Mouse (Mus musculus): Measurements from ENCODE around the gene Necab2. TPM values are rescaled to one million over a fixed set of nuclear protein-coding genes. Genes with fewer than 3 reads are reported as not detected.

Necab2 gene
- polyA plus RNA-seq, 1 experiment from 2014 or later: 1.1 TPM

DNA sequence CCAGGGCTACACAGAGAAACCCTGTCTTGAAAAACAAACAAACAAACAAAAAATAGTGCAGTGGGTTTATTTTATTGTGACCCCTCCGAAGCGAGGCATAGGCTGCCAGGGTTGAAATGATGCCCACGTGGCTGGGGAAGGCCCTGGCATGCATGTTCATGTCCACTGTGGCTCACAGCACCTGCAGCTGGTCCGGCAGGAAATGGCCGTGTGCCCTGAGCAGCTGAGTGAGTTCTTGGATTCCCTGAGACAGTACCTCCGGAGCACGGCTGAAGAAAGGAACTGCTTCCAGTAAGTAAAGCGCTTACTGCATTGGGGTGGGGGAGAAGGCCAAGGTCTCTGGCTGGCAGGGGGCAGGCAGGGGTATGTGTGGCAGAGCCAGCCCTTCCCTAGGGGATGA is 21.6 kb downstream of the Necab2 start:
- H3K9ac ChIP-seq (ENCODE audit: low read depth, low read length): no peak overlapping the region
- H3K36me3 ChIP-seq (ENCODE audit: control insufficient read depth, insufficient read depth, low read length): no peaks in the 10 kb centered on the region
- no peaks in the 10 kb centered on the region for H3K9me3 ChIP-seq (ENCODE audit: control insufficient read depth, low read length)
- no peak overlapping the region for H3K27ac ChIP-seq (ENCODE audit: low read depth, low read length)
- H3K27me3 ChIP-seq (replicated peaks; ENCODE audit: control insufficient read depth, insufficient read depth, low read length): peaks cover 41% of the 10 kb centered on the region
- ATAC-seq (replicated peaks; ENCODE audit: low FRiP score) (no peak), DNase-seq (ENCODE audit: low spot score) (no peak)
- H3K4me1 ChIP-seq (replicated peaks; ENCODE audit: control insufficient read depth, insufficient read depth, low read length): peaks cover 5% of the 10 kb centered on the region; the same call in 1 of the 2 replicates
- no peak overlapping the region for H3K4me2 ChIP-seq
- 86% methylated on average over 8 of the region's 8 CpGs for WGBS
- H3K4me3 ChIP-seq (ENCODE audit: low read depth, low read length): no peak overlapping the region

DNA sequence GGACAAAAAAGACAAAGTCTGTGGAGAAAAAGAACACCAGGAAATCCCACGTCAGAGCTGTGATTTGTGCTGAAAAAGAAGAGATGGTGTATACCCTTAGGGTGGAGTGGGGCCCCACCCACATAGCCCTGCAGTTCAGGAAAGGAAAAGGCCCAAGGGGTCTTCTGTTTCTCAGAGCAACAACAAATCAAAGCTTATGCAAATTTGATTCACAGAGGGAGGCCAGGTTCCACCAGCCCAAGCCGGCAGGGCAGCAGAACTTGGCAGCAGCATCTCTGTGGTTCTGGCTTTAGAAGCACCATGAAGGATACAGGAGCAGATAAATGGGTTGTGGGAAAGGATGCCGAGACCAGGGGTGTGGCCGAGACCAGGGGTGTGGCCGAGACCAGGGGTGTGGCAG is 32.2 kb downstream of the Necab2 start:
- no peak overlapping the region for H3K9ac ChIP-seq (ENCODE audit: low read depth, low read length)
- 23% methylated on average over 5 of the region's 5 CpGs for WGBS
- no peaks in the 10 kb centered on the region for H3K36me3 ChIP-seq (ENCODE audit: control insufficient read depth, insufficient read depth, low read length)
- H3K4me1 ChIP-seq (replicated peaks; ENCODE audit: control insufficient read depth, insufficient read depth, low read length): no peaks in the 10 kb centered on the region
- H3K4me2 ChIP-seq: no peak overlapping the region
- H3K27me3 ChIP-seq (replicated peaks; ENCODE audit: control insufficient read depth, insufficient read depth, low read length): no peaks in the 10 kb centered on the region; the same call in 1 of the 2 replicates
- no peak overlapping the region for H3K4me3 ChIP-seq (ENCODE audit: low read depth, low read length)
- H3K27ac ChIP-seq (ENCODE audit: low read depth, low read length): no peak overlapping the region
- no peak for ATAC-seq (replicated peaks; ENCODE audit: low FRiP score)
- DNase-seq (ENCODE audit: low spot score): no peak
- no peaks in the 10 kb centered on the region for H3K9me3 ChIP-seq (ENCODE audit: control insufficient read depth, low read length)

DNA sequence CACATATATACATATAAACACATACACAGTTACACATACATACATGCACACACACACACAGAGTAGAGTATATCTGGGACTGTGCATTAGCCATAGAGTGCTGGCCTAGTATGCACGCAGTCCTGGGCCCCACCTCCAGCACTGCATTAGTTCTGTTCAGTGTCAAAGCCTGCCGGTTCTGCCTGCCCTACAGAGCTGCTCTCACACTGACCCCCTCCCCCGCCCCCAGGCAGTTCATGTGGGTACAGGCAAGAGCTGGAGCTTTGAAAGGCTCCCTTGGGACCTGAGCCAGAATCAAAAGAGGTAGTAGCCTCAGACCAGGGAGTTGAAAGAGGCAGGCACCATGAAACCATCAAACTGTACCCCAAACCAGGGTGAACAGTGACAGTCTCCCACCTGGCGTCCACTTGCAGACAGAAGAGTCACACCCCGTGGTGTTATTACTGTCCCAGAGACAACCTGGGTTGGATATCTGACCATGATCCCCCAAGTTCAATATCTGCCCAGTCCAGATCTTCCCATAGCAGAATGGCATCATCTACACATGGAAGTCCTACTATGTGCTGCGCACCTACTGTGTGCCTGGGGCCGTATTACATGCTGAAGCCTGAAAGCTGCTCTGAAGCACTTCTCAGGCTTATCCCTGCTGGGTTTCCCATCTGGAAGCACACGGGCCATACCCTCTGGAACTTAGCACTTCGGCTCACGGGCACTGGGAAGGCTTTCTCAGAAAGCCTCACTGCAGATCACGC is 37.8 kb downstream of the Necab2 start:
- ATAC-seq (replicated peaks; ENCODE audit: low FRiP score): no peak
- Histone ChIP-seq H3K27ac (ENCODE audit: low read depth, low read length) (no peak overlapping the region), H3K4me2 (no peak overlapping the region), H3K27me3 (replicated peaks; ENCODE audit: control insufficient read depth, insufficient read depth, low read length) (0 out of 2 replicates have a peak, but pooled peaks cover 2% of the 10 kb centered on the region), H3K4me3 (ENCODE audit: low read depth, low read length) (no peak overlapping the region), H3K9me3 (ENCODE audit: control insufficient read depth, low read length) (no peaks in the 10 kb centered on the region), H3K9ac (ENCODE audit: low read depth, low read length) (no peak overlapping the region), H3K4me1 (replicated peaks; ENCODE audit: control insufficient read depth, insufficient read depth, low read length) (no peaks in the 10 kb centered on the region; the same call in 1 of the 2 replicates), H3K36me3 (ENCODE audit: control insufficient read depth, insufficient read depth, low read length) (no peaks in the 10 kb centered on the region)
- no peak for DNase-seq (ENCODE audit: low spot score)
- WGBS: 76% methylated on average over 11 of the region's 11 CpGs

DNA sequence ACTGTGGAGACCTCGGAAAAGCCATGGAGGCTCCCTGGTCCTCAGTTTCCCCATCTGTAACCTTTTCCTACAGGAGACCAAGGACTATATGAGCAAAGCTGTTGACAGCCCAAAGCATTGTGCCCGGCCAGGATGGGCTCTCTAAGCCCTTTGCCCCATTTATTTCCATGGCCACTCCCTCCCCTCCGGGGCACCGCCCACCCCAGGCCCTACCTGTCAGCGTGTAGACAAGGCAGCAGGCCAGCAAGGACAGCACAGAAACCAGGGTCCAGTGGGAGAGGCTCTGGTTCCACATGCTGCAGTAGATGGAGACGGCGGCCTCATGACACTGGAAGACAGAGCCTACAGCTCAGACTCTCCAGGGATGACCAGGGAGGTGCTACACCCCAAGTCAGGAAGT is 40.6 kb downstream of the Necab2 start:
- DNase-seq (ENCODE audit: low spot score) (no peak), ATAC-seq (replicated peaks; ENCODE audit: low FRiP score) (no peak)
- H3K9ac ChIP-seq (ENCODE audit: low read depth, low read length): no peak overlapping the region
- no peaks in the 10 kb centered on the region for H3K9me3 ChIP-seq (ENCODE audit: control insufficient read depth, low read length)
- H3K36me3 ChIP-seq (ENCODE audit: control insufficient read depth, insufficient read depth, low read length): no peaks in the 10 kb centered on the region
- H3K27me3 ChIP-seq (replicated peaks; ENCODE audit: control insufficient read depth, insufficient read depth, low read length): peaks cover 4% of the 10 kb centered on the region; the same call in 1 of the 2 replicates
- H3K27ac ChIP-seq (ENCODE audit: low read depth, low read length): no peak overlapping the region
- WGBS: 67% methylated on average over 7 of the region's 7 CpGs
- H3K4me1 ChIP-seq (replicated peaks; ENCODE audit: control insufficient read depth, insufficient read depth, low read length): peaks cover 10% of the 10 kb centered on the region
- no peak overlapping the region for H3K4me3 ChIP-seq (ENCODE audit: low read depth, low read length)
- no peak overlapping the region for H3K4me2 ChIP-seq

DNA sequence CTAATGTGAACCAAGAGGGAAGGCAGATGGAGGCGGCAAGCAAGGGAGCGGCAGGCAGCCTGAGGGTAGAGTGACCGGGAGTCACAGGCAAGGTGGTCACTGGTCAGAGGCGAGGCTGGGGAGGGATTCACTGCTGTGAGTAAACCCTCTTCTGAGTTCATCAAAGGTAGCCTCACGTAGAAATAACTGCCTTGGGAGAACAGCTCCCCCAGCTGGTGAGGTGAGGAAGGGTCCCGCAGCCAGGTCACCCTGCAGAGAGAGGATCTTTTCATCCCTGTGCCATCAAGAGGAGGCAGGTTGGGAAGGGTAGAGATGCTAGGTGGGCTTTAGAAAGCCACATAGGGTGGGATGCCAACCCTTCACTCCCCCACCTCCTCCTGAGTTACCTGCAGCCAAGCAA is 50.3 kb downstream of the Necab2 start:
- H3K4me3 ChIP-seq (ENCODE audit: low read depth, low read length): no peak overlapping the region
- no peak overlapping the region for H3K27ac ChIP-seq (ENCODE audit: low read depth, low read length)
- no peaks in the 10 kb centered on the region for H3K36me3 ChIP-seq (ENCODE audit: control insufficient read depth, insufficient read depth, low read length)
- no peaks in the 10 kb centered on the region for H3K4me1 ChIP-seq (replicated peaks; ENCODE audit: control insufficient read depth, insufficient read depth, low read length)
- H3K4me2 ChIP-seq: no peak overlapping the region
- no peaks in the 10 kb centered on the region for H3K9me3 ChIP-seq (ENCODE audit: control insufficient read depth, low read length)
- no peak overlapping the region for H3K9ac ChIP-seq (ENCODE audit: low read depth, low read length)
- DNase-seq (ENCODE audit: low spot score) (no peak), ATAC-seq (replicated peaks; ENCODE audit: low FRiP score) (no peak)
- peaks cover 18% of the 10 kb centered on the region for H3K27me3 ChIP-seq (replicated peaks; ENCODE audit: control insufficient read depth, insufficient read depth, low read length)
- 26% methylated on average over 6 of the region's 6 CpGs for WGBS

DNA sequence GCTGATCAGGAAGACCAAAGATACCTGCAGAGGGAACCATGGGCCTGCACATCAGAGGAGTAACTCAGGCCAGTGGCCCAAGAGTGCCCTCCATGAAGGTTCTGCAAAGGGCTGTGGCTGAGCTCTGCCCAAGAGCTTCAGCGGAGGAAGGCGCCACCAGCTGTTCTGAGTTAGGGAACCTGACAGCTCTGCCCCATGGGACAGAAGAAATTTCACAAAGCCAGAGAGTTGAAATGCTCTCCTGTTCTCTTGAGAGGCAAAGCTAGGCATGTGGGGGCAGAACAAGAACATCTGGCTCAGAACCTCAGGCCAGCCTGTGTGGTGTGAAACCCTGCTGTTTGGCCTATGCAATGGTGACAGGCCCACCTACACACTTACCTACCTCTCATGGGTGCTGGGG is 53.3 kb downstream of the Necab2 start:
- Histone ChIP-seq H3K27ac (ENCODE audit: low read depth, low read length) (no peak overlapping the region), H3K9me3 (ENCODE audit: control insufficient read depth, low read length) (no peaks in the 10 kb centered on the region), H3K4me1 (replicated peaks; ENCODE audit: control insufficient read depth, insufficient read depth, low read length) (no peaks in the 10 kb centered on the region), H3K4me3 (ENCODE audit: low read depth, low read length) (no peak overlapping the region), H3K9ac (ENCODE audit: low read depth, low read length) (no peak overlapping the region), H3K36me3 (ENCODE audit: control insufficient read depth, insufficient read depth, low read length) (no peaks in the 10 kb centered on the region), H3K27me3 (replicated peaks; ENCODE audit: control insufficient read depth, insufficient read depth, low read length) (peaks cover 14% of the 10 kb centered on the region), H3K4me2 (no peak overlapping the region)
- 89% methylated on average over 2 of the region's 2 CpGs for WGBS
- ATAC-seq (replicated peaks; ENCODE audit: low FRiP score): no peak
- no peak for DNase-seq (ENCODE audit: low spot score)

DNA sequence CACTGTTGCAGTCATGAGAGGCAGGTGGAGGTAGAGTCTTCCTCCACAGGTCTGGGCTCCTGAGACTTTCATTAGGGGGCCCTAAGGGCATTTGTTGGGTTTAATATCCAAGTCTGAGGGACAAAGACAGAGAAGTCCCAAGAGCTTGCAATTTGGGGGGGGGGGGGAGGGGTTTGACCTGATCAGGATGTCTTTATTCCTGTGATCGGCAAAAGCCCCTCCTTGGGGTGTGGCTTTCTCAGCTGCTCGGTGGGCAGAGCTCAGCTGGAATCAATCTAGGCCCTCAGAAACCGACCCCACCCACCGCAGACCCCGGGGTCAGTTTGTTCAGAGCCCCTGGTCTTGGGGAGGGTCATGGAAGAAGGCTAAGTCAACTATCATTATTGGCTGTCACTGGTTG is 55.1 kb downstream of the Necab2 start, which contains the start of gene Slc38a8:
Gene Slc38a8 (minus strand): TSS at position 101 of the 400 bp plus-strand sequence.
- Histone ChIP-seq H3K9me3 (ENCODE audit: control insufficient read depth, low read length) (no peaks in the 10 kb centered on the region), H3K9ac (ENCODE audit: low read depth, low read length) (no peak within 1 kb of the TSS), H3K36me3 (ENCODE audit: control insufficient read depth, insufficient read depth, low read length) (no peaks in the 10 kb centered on the region), H3K27me3 (replicated peaks; ENCODE audit: control insufficient read depth, insufficient read depth, low read length) (peaks cover 7% of the 10 kb centered on the region), H3K4me2 (no peak within 1 kb of the TSS), H3K4me1 (replicated peaks; ENCODE audit: control insufficient read depth, insufficient read depth, low read length) (no peaks in the 10 kb centered on the region), H3K27ac (ENCODE audit: low read depth, low read length) (no peak within 1 kb of the TSS), H3K4me3 (ENCODE audit: low read depth, low read length) (no peak within 1 kb of the TSS)
- WGBS: 46% methylated on average over 5 of the region's 5 CpGs
- DNase-seq (ENCODE audit: low spot score) (no peak), ATAC-seq (replicated peaks; ENCODE audit: low FRiP score) (no peak)

DNA sequence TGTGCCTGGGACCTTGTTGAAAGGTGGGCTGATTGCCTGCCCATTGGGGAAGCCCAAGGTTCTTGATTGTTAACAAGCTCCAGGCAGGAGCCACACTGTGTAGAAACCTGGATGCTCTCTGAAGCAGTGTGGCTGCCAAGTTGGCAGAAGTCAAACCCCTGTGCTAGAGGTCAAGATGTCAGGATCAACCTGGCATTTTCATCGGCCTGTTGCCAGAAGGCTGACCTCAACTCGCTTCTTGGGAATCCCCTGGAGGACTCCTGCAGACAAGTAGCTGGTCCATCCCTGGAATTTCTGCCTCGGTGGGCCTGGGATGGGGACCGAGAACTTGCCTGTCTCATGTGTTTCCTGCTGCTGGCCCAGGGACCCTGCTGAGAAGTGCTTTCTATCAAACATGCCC is 55.6 kb downstream of the Necab2 start:
- ATAC-seq (replicated peaks; ENCODE audit: low FRiP score) (no peak), DNase-seq (ENCODE audit: low spot score) (no peak)
- WGBS: 45% methylated on average over 4 of the region's 4 CpGs

DNA sequence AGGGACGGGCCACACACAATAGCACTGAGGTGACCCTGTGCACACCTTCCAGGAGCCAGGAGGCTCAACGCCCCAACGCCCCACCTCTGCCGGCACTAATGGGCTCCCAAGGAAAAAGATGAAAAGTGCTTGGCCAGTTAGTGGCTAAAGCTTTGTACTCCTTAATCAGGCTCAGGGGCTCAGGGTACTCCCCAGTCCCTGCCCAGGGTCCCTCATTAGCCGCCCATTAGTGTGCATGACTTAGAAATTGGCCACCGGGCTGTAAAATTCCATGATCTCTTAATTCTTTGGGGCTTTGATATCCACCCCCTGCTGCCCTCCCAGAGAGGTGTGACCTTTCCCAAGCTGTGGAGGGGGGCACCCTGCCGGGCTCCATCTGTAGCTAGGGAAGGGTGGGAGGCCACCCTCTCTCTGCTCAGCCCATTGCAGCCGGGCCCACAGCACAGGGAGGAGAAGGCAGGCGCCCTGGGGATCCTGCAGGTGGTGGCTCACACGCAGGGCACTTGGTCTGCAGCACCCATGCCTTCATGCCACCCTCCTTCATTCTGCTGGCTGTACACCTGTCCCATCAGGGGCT is 56.8 kb downstream of the Necab2 start:
- no peak overlapping the region for H3K27ac ChIP-seq (ENCODE audit: low read depth, low read length)
- ATAC-seq (replicated peaks; ENCODE audit: low FRiP score) (no peak), DNase-seq (ENCODE audit: low spot score) (no peak)
- H3K4me2 ChIP-seq: no peak overlapping the region
- no peak overlapping the region for H3K4me3 ChIP-seq (ENCODE audit: low read depth, low read length)
- H3K36me3 ChIP-seq (ENCODE audit: control insufficient read depth, insufficient read depth, low read length): peaks cover 8% of the 10 kb centered on the region; the same call in 1 of the 2 replicates
- H3K27me3 ChIP-seq (replicated peaks; ENCODE audit: control insufficient read depth, insufficient read depth, low read length): peaks cover 6% of the 10 kb centered on the region
- no peaks in the 10 kb centered on the region for H3K9me3 ChIP-seq (ENCODE audit: control insufficient read depth, low read length)
- no peak overlapping the region for H3K9ac ChIP-seq (ENCODE audit: low read depth, low read length)
- H3K4me1 ChIP-seq (replicated peaks; ENCODE audit: control insufficient read depth, insufficient read depth, low read length): no peaks in the 10 kb centered on the region
- WGBS: 54% methylated on average over 10 of the region's 10 CpGs

More for the DNA sequence above, 55.6 kb downstream of the Necab2 start:
- Histone ChIP-seq H3K4me2 (no peak overlapping the region), H3K9ac (ENCODE audit: low read depth, low read length) (no peak overlapping the region), H3K4me3 (ENCODE audit: low read depth, low read length) (no peak overlapping the region), H3K27ac (ENCODE audit: low read depth, low read length) (no peak overlapping the region), H3K27me3 (replicated peaks; ENCODE audit: control insufficient read depth, insufficient read depth, low read length) (peaks cover 6% of the 10 kb centered on the region), H3K9me3 (ENCODE audit: control insufficient read depth, low read length) (no peaks in the 10 kb centered on the region), H3K36me3 (ENCODE audit: control insufficient read depth, insufficient read depth, low read length) (peaks cover under 1% of the 10 kb centered on the region; the same call in 1 of the 2 replicates), H3K4me1 (replicated peaks; ENCODE audit: control insufficient read depth, insufficient read depth, low read length) (no peaks in the 10 kb centered on the region)

Data from liver, embryonic 11.5 days (tissue).